Mouse (Mus musculus) limb, embryonic 15.5 days (tissue): Measurements from ENCODE around the gene Tdrd1. TPM values are rescaled to one million over a fixed set of nuclear protein-coding genes. Genes with fewer than 3 reads are reported as not detected.

ENCODE experiments used
- ATAC-seq: fragments of 200-750 bp; cut with Nextera tagmentation; 2 replicates; pipeline ENCODE4 v1.8.0; 2017; ENCODE audit warnings: low read depth, moderate TSS enrichment; ENCODE audit not compliant: insufficient number of reproducible peaks, low FRiP score, low TSS enrichment
- H3K27ac ChIP-seq: fragments of 300-500 bp; sonication (generic); 2 replicates; pipeline ENCODE4 v1.5.1; 2015; ENCODE audit warnings: moderate library complexity, mild to moderate bottlenecking, inconsistent platforms
- H3K27me3 ChIP-seq: fragments of 300-500 bp; sonication (generic); 2 replicates; pipeline ENCODE4 v1.6.1; 2015; ENCODE audit warnings: inconsistent platforms
- H3K36me3 ChIP-seq: fragments of 300-500 bp; sonication (generic); 2 replicates; pipeline ENCODE4 v1.6.1; 2015; ENCODE audit warnings: inconsistent platforms
- H3K4me1 ChIP-seq: fragments of 300-500 bp; sonication (generic); 2 replicates; pipeline ENCODE4 v1.6.1; 2015; ENCODE audit warnings: inconsistent platforms
- H3K4me2 ChIP-seq: fragments of 300-500 bp; sonication (generic); 2 replicates; pipeline ENCODE4 v1.6.1; 2015; ENCODE audit warnings: mild to moderate bottlenecking, inconsistent platforms
- H3K4me3 ChIP-seq: fragments of 300-500 bp; sonication (generic); 2 replicates; pipeline ENCODE4 v1.5.1; 2015; ENCODE audit warnings: mild to moderate bottlenecking, inconsistent platforms
- H3K9ac ChIP-seq: fragments of 300-500 bp; sonication (generic); 2 replicates; pipeline ENCODE4 v1.6.1; 2015; ENCODE audit warnings: inconsistent platforms
- H3K9me3 ChIP-seq: fragments of 300-500 bp; sonication (generic); 2 replicates; pipeline ENCODE4 v1.6.1; 2016; ENCODE audit warnings: inconsistent platforms
- WGBS: fragments of 180-500 bp; shearing (Covaris S2); methylation state at CpG from one replicate; pipeline ENCODE4 v1.1.7; 2015; 5-methylcytosine and 5-hydroxymethylcytosine counted together
- polyA plus RNA-seq: library from polyadenylated mRNA; unstranded; fragments of >200 nt; fragmentation: Nextera tagmentation; extraction: Ambion mirVana; gene quantifications from 2 replicates; pipeline ENCODE4 v1.2.1, GENCODE M21; 2015

Tdrd1 gene
- polyA plus RNA-seq, 1 experiment from 2014 or later, result 3.3 TPM

- Histone ChIP-seq H3K4me1 (0 out of 2 replicates have a peak, but pooled peaks cover 3% of the 10 kb centered on the region), H3K27ac (no peak overlapping the region), H3K9ac (no peak overlapping the region), H3K27me3 (no peaks in the 10 kb centered on the region), H3K36me3 (no peaks in the 10 kb centered on the region; the same call in 1 of the 2 replicates), H3K4me3 (no peak overlapping the region), H3K9me3 (no peaks in the 10 kb centered on the region), H3K4me2 (no peak overlapping the region)
- ATAC-seq, result no peak
- WGBS, result 53% methylated on average over 6 of the region's 6 CpGs
Measured at GRCm38 (mm10) chr19:56915084-56915483, 89.1 kb downstream of the Tdrd1 start.

Other genes starting within 250 kb of the Tdrd1 start
- gene Adrb1, start 104.0 kb upstream of the Tdrd1 start, polyA plus RNA-seq, result 0.30 and 0.79 TPM in 2 replicates
- gene Ccdc186, start 4.0 kb upstream of the Tdrd1 start, polyA plus RNA-seq, result 27.4 and 29.9 TPM in 2 replicates
- gene Vwa2, start 48.0 kb downstream of the Tdrd1 start, polyA plus RNA-seq, result 4.3 and 4.8 TPM in 2 replicates
- gene Afap1l2, start 182.0 kb downstream of the Tdrd1 start, polyA plus RNA-seq, result 12.0 and 12.9 TPM in 2 replicates